Mouse (Mus musculus) kidney, adult 9 months (tissue): ENCODE measurements around the gene Rrnad1.

ENCODE experiments used
- DNase-seq: peaks from one replicate; pipeline ENCODE4 v3.0.0; 2022

The Rrnad1 gene

GRCm38 (mm10) chr3:87877730-87878129 is 52.8 kb downstream of the Rrnad1 start:
- DNase-seq, result no peak
